Mouse (Mus musculus) hindbrain, embryonic 11.5 days (tissue): ENCODE data around the gene Gm5269. TPM values are rescaled to one million over a fixed set of nuclear protein-coding genes. Genes with fewer than 3 reads are reported as not detected.

Experiments used
- ATAC-seq: fragments of 200-750 bp; cut with Nextera tagmentation; 2 replicates; pipeline ENCODE4 v1.8.0; 2017; ENCODE audit warnings: mild to moderate bottlenecking, moderate TSS enrichment, moderate library complexity; ENCODE audit not compliant: low FRiP score
- DNase-seq: peaks from one replicate; pipeline ENCODE4 v3.0.0-alpha.2; 2015; ENCODE audit warnings: low spot score
- H3K27ac ChIP-seq: fragments of 300-500 bp; sonication (generic); 2 replicates; pipeline ENCODE4 v1.5.1; 2014; ENCODE audit warnings: mild to moderate bottlenecking, low read depth, low read length
- H3K27me3 ChIP-seq: fragments of 300-500 bp; sonication (generic); 2 replicates; pipeline ENCODE4 v1.6.1; 2014; ENCODE audit warnings: mild to moderate bottlenecking, low read length, moderate library complexity, mixed read lengths; ENCODE audit not compliant: control insufficient read depth, insufficient read depth
- H3K36me3 ChIP-seq: fragments of 300-500 bp; sonication (generic); 2 replicates; pipeline ENCODE4 v1.6.1; 2014; ENCODE audit warnings: mild to moderate bottlenecking, low read length, moderate library complexity, mixed read lengths; ENCODE audit not compliant: control insufficient read depth, insufficient read depth
- H3K4me1 ChIP-seq: fragments of 300-500 bp; sonication (generic); replicated peaks from 2 replicates; pipeline ENCODE4 v1.6.1; 2014; ENCODE audit warnings: low read length, mixed read lengths; ENCODE audit not compliant: control insufficient read depth, insufficient read depth
- H3K4me2 ChIP-seq: fragments of 300-500 bp; sonication (generic); replicated peaks from 2 replicates; pipeline ENCODE4 v1.6.1; 2014; ENCODE audit warnings: mild to moderate bottlenecking, low read depth, low read length
- H3K4me3 ChIP-seq: fragments of 300-500 bp; sonication (generic); 2 replicates; pipeline ENCODE4 v1.5.1; 2014; ENCODE audit warnings: low read depth, low read length
- H3K9ac ChIP-seq: fragments of 300-500 bp; sonication (generic); 2 replicates; pipeline ENCODE4 v1.6.1; 2014; ENCODE audit warnings: low read depth, low read length
- H3K9me3 ChIP-seq: fragments of 300-500 bp; sonication (generic); 2 replicates; pipeline ENCODE4 v1.6.1; 2016; ENCODE audit warnings: low read length; ENCODE audit not compliant: control insufficient read depth
- WGBS: fragments of 180-500 bp; shearing (Covaris S2); extraction: QIAGEN DNeasy Blood & Tissue Kit; methylation state at CpG from one replicate; pipeline ENCODE4 v1.1.7; 2014; 5-methylcytosine and 5-hydroxymethylcytosine counted together
- polyA plus RNA-seq: library from polyadenylated mRNA; unstranded; fragments of >200 nt; fragmentation: Nextera tagmentation; extraction: Ambion mirVana; gene quantifications from 2 replicates; pipeline ENCODE4 v1.2.1, GENCODE M21; 2014

Gene Gm5269
- polyA plus RNA-seq, 1 experiment from 2014 or later, result not detected

DNA sequence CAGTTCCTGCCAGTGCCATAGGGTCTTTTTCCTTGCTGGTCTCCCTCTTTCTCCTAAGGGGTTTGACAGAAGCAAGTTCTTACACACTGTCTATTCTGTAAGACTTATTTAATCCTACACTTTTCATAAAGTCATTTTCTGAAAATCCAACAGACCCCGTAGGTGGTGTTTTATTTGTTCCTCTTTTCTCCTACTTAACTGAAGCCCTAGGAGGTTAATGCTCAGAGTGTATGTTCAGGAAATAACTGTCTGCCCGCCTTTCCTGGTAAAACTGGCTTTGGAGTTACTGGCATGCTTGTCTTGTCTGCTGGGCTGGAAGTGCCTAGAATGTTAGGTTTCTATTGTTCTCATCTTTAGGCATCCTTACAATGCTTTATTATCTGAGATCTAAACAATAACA lies 1.9 kb upstream of the Gm5269 start:
- no peaks in the 10 kb centered on the region for H3K9me3 ChIP-seq
- no peaks in the 10 kb centered on the region for H3K27me3 ChIP-seq
- no peaks in the 10 kb centered on the region for H3K36me3 ChIP-seq

GRCm38 (mm10) chr1:45886800-45887199 lies 3.3 kb downstream of the Gm5269 start:
- Histone ChIP-seq H3K27ac (no peak overlapping the region), H3K27me3 (no peaks in the 10 kb centered on the region), H3K36me3 (no peaks in the 10 kb centered on the region), H3K9ac (no peak overlapping the region), H3K4me1 (no peaks in the 10 kb centered on the region), H3K4me2 (no peak overlapping the region), H3K4me3 (no peak overlapping the region), H3K9me3 (no peaks in the 10 kb centered on the region)
- no peak for ATAC-seq
- no peak for DNase-seq
- 86% methylated on average over 9 of the region's 9 CpGs for WGBS

More for the DNA sequence above, 1.9 kb upstream of the Gm5269 start:
- Histone ChIP-seq H3K4me1 (no peaks in the 10 kb centered on the region), H3K9ac (no peak overlapping the region), H3K4me3 (no peak overlapping the region), H3K4me2 (no peak overlapping the region), H3K27ac (no peak overlapping the region)
- DNase-seq (no peak), ATAC-seq (no peak)
- 89% methylated on average over 2 of the region's 2 CpGs for WGBS

- ATAC-seq (no peak), DNase-seq (no peak)
- Histone ChIP-seq H3K9me3 (no peaks in the 10 kb centered on the region), H3K9ac (no peak overlapping the region), H3K4me3 (no peak overlapping the region), H3K4me1 (no peaks in the 10 kb centered on the region), H3K27me3 (no peaks in the 10 kb centered on the region), H3K4me2 (no peak overlapping the region), H3K27ac (no peak overlapping the region), H3K36me3 (no peaks in the 10 kb centered on the region)
Measured at GRCm38 (mm10) chr1:45883378-45883777, 6.7 kb downstream of the Gm5269 start.

DNA sequence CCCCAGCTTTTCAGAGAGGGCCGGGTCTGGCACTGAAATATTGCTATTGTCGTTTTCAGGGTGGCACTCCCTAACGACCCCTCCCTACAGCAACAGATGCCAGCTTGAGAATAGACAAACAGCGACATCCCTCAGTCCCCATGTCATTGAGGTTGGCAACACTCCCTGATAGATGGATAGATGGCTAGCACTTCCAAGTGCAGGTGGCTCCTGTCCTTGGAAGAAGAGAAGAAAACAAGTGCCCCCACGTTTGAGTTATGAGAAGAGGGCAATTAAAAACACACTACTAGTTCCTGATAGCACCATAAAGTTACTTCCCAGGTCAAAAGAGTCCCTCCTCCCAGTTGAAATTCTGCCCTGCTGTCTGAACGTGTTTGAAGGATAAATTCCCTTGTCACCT lies 8.0 kb downstream of the Gm5269 start:
- ATAC-seq (no peak), DNase-seq (no peak)

DNA sequence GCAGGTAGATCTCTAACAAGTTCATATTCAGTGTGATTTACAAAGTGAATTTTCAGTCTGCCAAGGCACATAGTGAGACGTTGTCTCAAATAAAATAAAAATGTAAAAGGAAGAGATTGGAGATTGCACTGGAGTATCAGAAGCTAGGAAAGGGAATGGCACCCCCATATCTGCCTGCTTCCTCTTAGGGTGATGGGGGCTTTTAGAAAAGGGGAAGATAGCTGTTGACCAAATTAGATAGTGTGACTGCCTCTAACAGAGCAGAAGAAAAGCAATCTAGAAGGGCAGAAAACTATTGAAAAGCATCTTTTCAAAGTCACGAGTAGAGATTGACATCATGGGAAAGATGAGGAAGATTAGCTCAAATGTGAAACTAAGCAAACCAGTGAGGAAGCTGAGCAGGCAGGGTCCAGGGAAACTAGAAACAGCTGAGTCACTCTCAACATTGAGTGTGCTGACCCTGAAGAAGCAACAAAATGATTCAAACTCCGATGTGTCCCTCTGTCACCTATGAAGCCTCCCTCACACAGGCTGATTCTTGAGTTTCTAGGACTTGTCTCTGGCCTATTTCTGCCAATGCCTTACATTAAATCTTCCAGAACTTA lies 8.7 kb downstream of the Gm5269 start:
- no peak for DNase-seq
- H3K27ac ChIP-seq, result no peak overlapping the region
- no peaks in the 10 kb centered on the region for H3K27me3 ChIP-seq
- H3K9ac ChIP-seq, result no peak overlapping the region
- H3K9me3 ChIP-seq, result no peaks in the 10 kb centered on the region
- H3K4me2 ChIP-seq, result no peak overlapping the region
- no peaks in the 10 kb centered on the region for H3K4me1 ChIP-seq
- no peaks in the 10 kb centered on the region for H3K36me3 ChIP-seq
- ATAC-seq, result no peak
- H3K4me3 ChIP-seq, result no peak overlapping the region
- WGBS, result 79% methylated on average over 3 of the region's 3 CpGs

More for the DNA sequence above, 8.0 kb downstream of the Gm5269 start:
- WGBS, result 67% methylated on average over 6 of the region's 6 CpGs
- no peaks in the 10 kb centered on the region for H3K4me1 ChIP-seq
- H3K4me2 ChIP-seq, result no peak overlapping the region
- no peaks in the 10 kb centered on the region for H3K36me3 ChIP-seq
- no peak overlapping the region for H3K4me3 ChIP-seq
- H3K27ac ChIP-seq, result no peak overlapping the region
- no peaks in the 10 kb centered on the region for H3K27me3 ChIP-seq
- H3K9ac ChIP-seq, result no peak overlapping the region
- no peaks in the 10 kb centered on the region for H3K9me3 ChIP-seq

GRCm38 (mm10) chr1:45877463-45877862 lies 12.6 kb downstream of the Gm5269 start:
- Histone ChIP-seq H3K9ac (no peak overlapping the region), H3K4me3 (no peak overlapping the region), H3K27me3 (no peaks in the 10 kb centered on the region), H3K27ac (no peak overlapping the region), H3K36me3 (no peaks in the 10 kb centered on the region), H3K4me1 (no peaks in the 10 kb centered on the region), H3K4me2 (no peak overlapping the region), H3K9me3 (no peaks in the 10 kb centered on the region)
- DNase-seq, result no peak
- ATAC-seq, result no peak
- WGBS, result 87% methylated on average over 3 of the region's 3 CpGs

DNA sequence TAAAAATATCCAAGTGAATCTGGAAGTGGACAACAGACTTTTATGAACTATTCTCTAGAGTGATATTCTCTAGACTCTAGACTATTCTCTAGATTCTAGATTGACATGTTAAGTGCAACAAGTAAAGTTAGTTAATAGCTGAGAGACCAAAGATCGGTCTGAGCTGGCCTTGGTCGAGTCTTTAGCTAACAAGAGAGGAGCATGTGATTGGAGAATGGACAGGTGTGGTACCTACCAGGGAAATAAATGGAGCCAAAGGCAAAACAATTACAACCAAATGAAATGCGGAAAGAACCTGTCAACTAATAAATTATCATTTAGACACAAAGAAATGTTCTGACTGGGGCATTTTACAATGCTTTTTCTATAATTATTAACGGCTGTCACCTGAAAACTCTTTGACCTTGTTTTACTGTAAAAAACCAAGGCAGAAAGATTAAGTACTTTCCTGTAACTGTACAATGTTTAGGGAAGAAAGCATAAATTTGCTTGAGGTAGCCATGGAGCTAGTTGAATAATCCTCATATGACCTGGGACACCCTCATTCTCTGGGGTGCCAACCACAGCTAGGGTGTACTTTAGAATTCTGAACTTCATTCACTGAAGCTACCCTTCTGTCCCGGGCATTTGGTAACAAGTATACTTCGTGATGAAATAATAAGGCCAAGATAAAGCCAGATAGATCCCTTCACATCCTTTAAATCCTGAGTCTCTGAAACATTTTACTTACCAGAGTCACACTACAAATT lies 13.4 kb downstream of the Gm5269 start:
- WGBS, result 87% methylated on average over 6 of the region's 6 CpGs
- Histone ChIP-seq H3K9me3 (no peaks in the 10 kb centered on the region), H3K4me1 (no peaks in the 10 kb centered on the region), H3K27me3 (no peaks in the 10 kb centered on the region), H3K27ac (no peak overlapping the region), H3K4me3 (no peak overlapping the region), H3K9ac (no peak overlapping the region), H3K36me3 (no peaks in the 10 kb centered on the region), H3K4me2 (no peak overlapping the region)
- no peak for ATAC-seq
- no peak for DNase-seq

DNA sequence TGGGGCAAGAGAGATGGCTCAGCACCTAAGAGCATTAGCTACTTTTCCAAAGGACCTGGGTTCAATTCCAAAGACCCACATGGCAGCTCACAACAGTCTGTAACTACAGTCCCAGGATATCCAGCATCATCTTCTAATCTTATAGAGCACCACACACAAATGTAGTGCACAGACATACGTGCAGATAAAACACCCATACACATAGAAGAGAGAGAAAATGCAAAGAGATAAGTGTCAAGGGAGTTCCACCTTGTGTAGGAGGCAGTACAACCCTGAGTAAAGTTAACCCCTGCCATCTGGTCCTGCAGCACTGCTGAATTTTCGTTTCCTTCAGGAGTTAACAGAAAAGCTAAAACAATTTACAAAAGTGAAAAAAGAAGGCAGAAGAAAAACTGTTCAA lies 14.4 kb downstream of the Gm5269 start:
- H3K4me3 ChIP-seq, result no peak overlapping the region
- no peaks in the 10 kb centered on the region for H3K36me3 ChIP-seq
- no peaks in the 10 kb centered on the region for H3K27me3 ChIP-seq
- DNase-seq (no peak), ATAC-seq (no peak)
- 75% methylated on average over 2 of the region's 2 CpGs for WGBS
- no peaks in the 10 kb centered on the region for H3K9me3 ChIP-seq
- H3K9ac ChIP-seq, result no peak overlapping the region
- no peak overlapping the region for H3K27ac ChIP-seq
- no peak overlapping the region for H3K4me2 ChIP-seq
- no peaks in the 10 kb centered on the region for H3K4me1 ChIP-seq

DNA sequence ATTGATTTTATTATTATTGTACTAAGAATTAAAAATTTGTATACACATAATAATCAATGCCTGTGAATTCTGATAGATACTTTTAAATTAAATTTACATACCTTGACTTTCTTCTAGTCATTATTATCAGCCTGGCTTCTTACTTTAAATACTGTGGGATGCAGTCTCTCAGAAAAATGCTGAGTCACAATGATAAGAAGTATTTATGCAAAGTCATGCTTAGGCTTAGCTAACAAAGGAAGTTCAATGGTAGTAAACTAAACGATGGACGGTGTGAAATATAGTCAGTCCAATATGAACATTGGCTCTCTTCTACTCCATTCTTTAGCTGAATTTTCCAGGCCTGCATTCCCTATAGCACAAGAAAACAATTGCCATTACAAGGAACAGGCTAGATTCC lies 16.8 kb downstream of the Gm5269 start:
- Histone ChIP-seq H3K27ac (no peak overlapping the region), H3K27me3 (no peaks in the 10 kb centered on the region), H3K4me1 (no peaks in the 10 kb centered on the region), H3K4me3 (no peak overlapping the region), H3K36me3 (no peaks in the 10 kb centered on the region), H3K4me2 (no peak overlapping the region), H3K9me3 (no peaks in the 10 kb centered on the region), H3K9ac (no peak overlapping the region)
- no peak for DNase-seq
- 87% methylated on average over 2 of the region's 2 CpGs for WGBS
- ATAC-seq, result no peak
